Mouse (Mus musculus) urinary bladder, postnatal 14 days (tissue): ENCODE data around the gene Ptprg.

Experiments
- DNase-seq: peaks from one replicate; pipeline ENCODE4 v3.0.0; 2021; ENCODE audit warnings: low spot score

Ptprg gene

DNA sequence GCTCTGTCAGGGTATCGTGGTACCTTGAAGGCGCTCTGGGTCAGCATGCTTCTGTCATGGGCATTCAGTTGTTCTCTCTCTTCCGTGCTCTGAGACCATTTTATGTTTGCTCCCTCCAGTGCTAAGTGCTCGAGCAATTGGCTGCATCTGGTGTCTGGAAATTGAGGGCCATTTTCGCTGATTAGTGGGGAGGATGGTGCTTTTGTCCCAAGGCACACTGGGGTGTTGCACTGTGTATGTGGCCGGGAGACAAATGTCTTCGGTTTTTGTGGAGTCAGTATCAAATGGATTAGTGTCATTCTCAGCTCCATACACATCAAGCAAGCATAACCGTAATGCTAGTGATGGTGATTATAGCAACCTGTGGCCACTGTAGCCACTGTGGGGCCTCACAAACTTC lies 271.6 kb downstream of the Ptprg start:
- DNase-seq: no peak

DNA sequence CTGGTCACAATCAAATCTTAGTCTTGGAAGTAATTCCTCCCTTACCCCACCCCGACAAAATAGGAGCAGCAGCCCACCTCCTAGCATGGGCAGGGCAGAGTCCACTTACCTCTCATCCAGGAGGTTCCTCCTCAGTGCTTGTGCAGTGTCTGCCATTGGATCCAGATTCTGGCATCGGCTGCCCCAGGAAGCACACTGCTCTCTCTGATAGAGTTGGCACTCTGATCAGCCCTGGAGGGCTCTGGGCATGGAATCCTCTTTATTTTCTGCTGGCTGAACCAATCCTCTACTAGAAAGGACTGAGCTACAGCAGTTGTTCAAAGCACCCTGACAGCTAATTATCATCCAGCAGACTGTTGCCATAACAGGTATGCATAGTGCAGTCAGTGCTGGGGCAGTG lies 272.2 kb downstream of the Ptprg start:
- no peak for DNase-seq

DNA sequence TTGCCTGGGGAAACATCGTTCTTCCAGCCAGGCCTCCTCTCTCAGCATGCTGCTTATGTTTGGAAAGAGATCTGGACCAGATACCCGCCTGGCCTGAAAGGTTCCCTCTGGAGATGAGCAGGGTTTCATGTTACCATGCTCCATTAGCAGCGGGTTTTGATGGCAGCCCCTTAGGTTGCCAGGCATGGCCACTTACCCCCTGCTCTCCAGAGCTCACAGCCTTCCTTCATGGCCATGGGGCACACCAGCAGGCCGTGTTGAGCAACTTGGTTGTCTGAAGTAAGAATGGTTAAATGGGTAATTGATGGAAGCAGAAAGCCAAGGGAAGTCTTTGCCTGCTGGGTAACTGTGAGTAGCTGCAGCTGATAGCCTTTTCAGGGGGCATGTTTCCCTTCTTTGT lies 274.8 kb downstream of the Ptprg start:
- DNase-seq: no peak

DNA sequence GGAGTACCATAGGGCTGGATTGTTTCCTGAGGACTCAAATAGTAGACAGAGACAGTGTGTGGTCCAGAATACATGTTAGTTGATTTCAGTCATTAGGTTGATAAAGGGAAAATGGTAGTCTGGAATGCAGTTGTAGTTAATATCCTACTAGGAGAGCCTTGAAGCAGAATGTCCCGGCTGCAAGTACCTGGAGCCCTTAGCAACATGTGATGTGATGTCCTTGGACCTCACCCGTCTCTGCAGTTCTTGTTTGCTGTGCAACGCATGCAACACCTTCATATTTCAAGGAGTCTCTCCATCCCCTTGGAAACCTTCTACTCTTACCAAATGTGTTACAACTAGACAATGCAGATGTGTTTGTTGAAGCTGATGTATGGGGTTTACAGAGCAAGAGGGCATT lies 280.3 kb downstream of the Ptprg start:
- DNase-seq: no peak

DNA sequence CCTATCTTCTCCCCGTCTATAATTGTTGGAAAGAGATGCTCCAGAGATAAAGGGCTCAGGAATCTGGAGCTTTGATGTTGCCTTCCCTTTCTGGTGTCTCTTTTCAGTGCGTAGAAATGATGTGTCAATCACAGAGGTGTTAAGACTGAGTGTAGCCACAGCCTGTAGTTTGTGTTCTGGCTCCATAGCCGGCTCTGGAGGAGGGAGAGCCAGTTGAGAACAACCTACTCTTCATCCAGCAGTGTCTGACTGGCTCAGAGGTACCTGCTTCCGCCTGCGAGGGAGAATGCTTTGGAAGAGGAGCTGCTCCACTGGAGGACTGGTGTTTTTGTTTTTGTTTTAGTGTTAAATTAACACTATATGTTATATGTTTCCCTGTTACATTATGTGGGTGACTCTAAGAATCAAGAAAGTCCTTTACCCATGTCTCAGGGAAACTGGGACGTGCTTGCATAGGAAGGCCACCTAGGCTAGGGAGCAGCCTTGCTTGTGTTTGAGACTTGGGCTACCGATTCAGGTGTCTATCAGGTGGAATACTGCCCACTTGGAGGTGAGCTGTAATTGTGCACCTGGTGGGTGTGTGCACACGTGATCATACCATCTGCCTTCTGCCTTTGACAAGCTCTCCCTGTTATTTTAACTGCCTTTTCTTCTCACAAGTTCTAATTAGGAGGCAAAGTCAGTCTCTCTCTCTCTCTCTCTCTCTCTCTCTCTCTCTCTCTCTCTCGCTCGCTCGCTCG lies 282.5 kb downstream of the Ptprg start:
- DNase-seq: no peak

DNA sequence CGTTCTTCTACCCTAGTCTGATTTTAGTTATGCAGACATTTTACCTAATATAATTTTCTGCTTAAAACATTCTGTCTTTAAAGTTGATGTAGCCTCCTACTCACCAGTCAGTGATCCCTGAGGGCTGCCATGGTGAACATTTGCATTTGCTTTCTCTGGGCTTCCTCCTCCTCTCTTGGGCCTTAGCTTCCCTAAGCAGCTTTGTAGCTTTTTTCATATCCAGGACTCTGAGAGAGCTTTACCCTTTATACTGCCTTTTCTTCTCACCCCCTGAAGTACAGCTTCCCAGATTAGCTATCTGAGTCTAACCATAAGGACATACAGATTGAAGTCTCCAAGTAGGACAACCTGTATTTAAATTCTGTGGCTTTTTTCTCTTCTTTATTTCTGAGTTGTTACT lies 284.4 kb downstream of the Ptprg start:
- no peak for DNase-seq

DNA sequence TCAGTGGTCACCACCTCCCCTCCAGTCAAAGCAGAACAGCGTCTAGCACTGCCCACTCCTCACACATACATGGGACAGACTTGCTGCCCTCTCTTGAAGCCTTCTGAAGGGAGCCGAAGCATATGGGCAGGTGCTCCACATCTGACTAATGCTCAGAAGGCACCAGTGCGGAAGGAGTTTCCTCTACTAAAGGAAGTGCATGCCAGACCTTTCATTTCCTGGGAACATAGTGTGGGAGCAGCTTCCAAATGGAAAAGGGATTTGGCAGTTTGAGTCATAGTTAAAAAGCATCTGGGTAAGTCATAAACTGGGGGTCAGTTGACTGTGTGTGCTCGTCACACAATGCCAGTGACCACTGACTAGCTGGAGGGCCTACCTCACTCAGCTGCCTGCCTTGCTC lies 288.3 kb downstream of the Ptprg start:
- no peak for DNase-seq

DNA sequence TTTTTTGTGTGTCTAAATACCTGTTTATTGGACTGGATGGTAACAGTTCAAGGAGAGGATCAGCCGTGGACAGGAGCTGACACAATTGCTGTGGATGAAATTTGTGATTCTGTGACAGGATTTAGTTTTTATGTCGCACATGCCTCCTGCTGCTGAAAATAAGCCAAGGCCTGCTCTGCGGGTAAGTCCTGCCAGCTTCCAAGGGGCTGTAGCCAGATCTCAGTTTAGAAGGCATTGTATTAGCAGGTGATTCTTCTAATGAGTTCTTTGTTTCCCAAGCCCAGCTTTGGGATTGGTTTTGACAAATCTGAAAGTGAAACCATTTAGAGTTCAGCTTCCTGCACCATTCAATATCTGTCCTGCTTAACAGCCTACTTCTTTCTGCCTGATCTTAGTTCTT lies 299.6 kb downstream of the Ptprg start:
- DNase-seq: no peak

DNA sequence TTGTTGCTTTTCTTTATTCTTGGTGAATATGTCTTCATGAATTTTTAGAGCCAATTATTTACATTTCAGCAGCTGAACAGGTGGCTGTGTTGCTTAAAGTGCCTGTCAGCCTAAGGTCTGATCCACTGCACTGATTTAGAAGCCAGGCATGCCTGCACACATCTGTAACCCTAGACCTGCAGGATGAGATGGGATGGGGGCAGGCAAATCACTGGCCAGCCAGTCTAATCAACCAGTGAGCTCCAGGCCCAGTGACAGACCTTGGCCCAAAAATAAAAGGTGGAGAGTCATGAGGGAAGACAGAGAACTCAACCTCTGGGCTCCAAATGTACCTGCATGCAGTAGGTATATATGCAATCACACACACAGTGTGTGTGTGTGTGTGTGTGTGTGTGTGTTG lies 302.2 kb downstream of the Ptprg start:
- DNase-seq: no peak

DNA sequence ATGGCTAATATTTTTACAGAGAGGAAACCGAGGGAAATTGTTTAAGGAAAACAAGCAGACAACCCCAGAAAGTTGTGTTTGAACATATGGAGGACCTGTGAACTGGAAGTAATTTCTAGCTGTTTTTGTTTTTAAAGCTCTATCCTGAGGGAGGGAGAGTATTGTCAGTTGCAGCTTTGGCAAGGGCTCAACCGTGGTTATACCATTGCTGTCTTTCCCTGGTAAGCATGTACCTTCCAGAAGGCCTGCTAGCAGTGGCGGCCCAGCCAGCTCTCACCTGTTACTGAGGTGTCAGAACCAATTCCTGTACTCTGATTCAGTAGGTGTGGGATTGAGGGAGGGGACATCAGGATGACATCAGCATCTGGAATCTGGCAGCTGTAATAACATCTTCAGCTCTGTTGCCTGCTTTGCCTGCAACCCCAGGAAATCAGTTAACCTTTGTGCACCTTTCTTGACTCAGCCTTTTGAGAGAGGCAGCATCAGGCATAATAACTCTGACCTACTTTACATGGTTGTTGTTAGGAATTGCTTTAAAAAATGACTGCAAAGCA lies 304.7 kb downstream of the Ptprg start:
- no peak for DNase-seq

DNA sequence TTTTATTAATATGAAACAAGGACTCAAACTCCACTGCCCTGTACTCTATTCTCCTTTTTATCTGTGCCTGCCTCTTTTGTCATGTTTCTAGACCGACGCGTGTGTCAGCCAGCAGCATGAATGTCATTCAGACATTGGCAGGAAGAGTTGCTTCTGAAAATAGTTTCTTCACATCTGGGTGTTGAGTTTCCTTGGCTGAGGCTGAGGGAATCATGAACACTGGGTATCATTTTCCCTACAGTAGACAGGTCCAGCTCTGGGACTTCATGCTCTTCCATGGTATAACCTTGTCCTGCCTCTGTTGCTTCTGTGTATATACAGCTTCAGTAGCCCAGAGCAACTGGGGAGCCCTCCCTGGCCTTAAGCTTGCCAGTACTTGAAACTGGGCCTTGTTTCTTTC lies 310.0 kb downstream of the Ptprg start:
- no peak for DNase-seq

DNA sequence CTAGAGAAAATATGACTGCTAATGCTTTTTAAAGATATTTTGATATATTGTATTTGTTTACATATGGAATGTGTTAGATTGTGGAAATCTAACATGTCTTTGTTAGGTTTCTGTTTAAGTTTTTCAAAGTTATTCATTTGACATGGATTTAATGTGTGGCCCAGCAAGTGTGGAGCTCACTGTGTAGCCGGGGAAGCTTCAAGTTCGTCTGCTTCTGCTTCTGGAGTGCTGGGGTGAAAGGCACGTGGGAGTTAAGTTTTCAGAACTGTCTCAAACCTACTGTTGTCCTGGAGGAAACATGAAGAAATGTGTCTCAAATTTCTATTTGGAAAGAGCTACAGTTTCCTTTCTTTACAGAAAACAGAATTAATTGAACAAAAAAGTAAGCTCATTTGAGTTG lies 311.5 kb downstream of the Ptprg start:
- DNase-seq: no peak

DNA sequence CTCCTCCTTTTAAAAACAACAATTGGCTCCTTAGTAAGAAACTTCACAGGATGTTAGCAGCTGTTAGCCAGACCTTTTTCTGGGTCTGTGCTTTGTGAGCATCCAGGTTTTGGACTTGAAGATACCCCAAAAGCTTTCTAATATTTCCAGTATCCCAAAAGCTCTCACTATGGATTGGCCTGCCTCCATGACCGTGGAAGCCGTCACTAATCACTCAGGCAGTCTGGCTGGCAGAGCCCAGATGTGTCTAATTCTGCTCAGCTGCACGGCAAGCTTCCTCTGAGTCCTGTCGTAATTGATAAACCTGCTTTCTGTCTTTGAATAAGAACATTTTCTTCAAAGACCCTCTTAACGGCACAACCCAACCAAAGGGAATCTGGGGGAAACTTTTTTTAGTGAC lies 312.0 kb downstream of the Ptprg start:
- no peak for DNase-seq

DNA sequence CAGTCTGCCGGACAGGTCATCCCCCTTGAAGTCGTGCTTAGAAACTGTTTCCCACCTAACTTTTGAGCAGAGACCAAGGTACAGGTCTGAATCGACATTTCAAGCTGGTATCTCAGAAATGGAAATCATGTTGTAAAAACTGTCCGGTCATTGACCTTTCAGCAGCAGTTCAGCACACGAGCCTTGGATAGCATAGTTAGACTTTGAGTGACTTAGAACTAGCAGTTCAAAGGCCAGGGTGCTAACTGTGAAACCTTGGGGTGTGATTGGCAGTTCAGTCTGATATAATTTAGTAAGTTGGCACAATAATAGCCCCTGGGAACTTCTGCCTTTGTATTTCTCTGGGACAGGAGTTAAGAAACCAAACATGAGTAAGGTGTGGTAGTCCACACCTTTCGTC lies 312.5 kb downstream of the Ptprg start:
- no peak for DNase-seq

DNA sequence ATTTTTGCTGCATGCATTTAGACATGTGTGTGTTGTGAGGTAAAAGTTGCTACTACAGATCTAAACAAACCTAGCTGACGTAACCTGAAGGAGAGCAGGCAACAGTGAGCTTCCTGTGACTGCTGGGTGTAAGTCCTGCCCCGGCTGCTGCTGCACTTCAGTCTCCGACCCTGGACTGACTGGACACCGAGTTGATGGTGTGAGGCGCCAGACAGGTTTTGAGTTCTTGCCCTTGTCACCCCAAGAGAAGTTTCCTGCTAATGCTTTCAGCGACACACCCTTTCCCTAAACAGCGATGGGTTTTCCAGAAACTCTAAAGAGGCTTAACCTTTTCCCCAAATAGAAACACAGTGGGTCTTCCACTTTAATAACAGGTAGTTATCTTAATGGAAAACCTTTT lies 313.1 kb downstream of the Ptprg start:
- no peak for DNase-seq

DNA sequence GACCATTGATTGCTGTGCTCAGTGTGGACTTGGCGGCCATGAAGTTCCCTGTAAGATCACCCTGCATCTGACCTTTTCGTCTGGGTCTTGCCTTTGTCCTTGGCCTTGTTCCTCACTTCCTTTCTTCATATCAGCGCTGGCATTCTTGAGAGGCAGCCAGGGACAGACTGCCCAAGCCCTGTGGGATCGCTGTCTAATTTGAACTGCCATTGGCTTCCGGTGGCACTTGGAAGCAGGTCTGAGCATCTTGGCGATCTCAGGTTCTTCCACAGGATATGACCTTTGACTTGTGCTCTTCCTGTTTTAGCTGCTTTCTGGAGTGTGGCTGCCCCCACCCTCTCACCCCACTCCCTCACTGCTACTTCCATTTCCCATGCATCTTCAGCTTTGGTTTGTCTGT lies 315.3 kb downstream of the Ptprg start:
- DNase-seq: no peak

DNA sequence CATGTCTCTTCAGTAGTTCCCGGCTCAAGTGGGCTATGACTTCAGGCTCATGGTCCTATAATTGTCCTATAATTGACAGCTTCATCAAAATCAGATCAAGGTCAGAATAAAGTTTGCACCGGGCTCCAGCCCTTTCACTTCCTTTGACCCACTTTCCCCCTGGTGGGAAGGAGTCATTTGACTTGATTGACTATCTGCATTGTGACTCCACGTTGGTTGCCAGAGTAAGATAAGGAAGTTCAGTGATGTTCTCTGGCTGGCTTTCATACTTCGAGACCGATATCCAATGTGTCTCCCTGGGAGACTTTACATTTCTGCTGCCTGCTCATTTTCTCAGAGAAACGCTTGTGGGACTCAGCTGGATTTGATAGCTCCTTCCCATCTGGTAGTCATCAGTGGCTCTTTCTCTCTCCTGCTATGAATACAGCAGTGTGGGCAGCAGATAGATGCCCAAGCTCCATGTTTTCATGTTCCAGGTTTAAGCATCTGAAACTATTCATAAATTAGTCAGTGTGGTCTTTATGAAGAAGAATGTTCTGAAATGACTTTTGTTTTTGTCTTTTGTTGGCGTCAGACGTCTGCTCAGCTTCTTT lies 318.5 kb downstream of the Ptprg start:
- DNase-seq: no peak

DNA sequence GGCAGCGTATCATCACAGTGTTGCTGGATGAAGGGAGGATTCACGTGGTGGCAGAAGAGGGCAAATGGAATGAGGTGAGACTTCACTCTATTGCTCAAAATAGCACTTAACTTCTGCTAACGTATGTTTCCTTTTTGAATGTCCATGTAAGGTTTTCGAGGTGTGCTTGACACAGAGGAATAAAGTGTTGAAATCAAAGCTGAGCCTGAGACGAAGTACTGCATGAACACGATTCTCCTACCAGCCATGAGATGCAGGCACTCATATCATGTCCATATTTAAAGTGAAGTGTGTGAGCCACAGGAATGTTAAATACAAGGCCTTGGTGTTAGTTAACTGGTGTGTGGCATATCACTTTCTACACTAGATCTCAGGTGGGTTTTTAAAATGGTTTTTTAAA lies 320.9 kb downstream of the Ptprg start:
- no peak for DNase-seq

DNA sequence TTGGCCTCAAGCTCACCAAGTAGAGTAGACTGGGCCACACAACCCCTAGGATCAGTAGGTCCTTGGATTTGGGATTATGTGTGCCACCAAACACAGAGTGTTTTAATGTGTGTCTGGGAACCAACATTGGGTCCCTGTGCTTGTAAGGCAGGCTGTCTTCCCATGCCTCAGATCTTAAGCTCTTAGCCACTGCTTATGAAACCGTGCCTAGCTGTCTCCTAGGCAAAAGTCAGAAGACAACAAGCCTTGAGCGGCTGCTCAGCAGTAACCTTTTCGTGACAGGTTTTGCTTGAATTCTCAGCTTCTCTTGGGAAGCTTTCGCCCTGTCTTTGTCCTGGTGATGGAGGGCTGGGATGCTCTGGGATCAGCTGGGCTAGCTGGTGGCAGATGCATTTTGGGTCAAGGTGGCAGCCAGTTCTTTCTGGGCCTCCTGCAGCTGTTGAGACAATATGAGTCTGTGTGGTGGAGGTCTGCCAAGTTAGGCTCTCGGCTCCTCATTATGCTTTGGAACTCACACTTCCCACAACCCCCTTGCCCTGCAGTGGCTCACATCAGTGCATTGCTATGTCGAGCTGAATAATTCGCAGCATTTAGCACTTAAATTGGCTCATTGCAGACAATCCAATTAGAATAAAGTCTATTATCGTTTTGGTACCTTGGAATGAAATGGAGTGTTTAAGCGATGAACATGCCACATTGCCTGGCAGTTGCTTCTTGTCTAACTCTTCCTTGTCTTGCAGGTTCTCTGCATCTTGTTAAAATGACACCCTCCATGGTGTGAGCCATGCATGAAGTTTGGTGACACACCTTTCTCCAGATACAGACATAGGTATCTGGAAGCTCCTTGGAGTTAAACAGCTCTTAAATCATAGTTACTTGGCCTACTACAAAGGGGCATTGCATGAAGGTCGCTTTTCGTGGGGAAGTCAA lies 321.9 kb downstream of the Ptprg start:
- no peak for DNase-seq

DNA sequence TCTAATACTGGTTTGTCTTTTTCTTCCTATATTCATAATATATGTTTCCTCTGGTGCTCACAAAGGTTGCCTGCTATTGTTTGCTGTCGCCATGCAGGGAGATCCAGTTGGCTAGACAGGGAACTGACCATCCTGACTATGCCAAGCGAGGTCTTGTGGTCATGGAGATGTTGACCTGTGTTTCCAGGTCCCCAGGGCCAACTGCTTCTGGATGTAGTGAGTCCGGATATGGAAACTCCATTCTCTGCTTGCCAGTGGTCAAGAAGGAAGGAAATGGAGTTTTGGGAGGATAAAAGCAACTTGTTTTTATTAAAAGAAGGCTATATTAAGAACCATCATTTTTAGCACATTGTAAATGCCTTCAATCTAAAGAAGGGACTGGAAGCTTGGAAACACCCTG lies 327.8 kb downstream of the Ptprg start:
- DNase-seq: no peak

DNA sequence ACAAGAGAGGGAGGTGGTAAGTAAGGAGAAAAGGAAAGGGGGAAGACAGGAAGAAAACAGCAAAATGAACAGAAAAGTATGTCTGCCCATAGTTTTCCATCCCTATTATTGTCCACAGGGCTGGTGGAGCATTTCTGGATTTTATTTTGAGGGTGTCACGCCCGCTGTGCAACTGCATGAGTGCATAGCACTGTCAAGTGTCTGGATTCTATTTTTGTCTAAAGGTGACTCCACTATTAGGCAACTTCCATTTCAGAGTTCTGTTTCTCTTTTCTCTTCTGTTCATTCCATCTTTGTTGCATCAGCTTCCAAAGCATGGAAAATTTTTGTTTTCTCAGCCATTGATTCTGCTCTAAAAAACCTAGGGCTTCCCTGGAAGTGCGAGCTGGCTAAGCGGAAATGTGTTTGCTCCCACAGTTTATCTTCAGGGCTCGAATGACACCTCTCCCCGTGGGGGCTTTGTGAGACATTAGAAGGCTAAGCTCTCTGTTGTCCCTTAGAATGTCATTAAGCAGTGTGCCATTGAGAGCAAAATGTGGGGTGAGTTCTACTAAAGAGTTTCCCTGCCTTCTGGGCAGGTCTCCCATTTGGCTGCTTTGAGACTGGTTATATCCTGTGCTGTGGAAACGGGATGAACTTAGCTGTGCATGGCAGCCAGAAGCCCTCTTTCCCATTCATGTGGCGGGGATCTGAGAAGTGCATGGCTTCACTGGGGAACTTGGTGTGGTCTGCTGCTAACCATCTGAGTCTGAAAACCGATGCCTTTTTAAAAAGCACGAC lies 330.0 kb downstream of the Ptprg start:
- no peak for DNase-seq

DNA sequence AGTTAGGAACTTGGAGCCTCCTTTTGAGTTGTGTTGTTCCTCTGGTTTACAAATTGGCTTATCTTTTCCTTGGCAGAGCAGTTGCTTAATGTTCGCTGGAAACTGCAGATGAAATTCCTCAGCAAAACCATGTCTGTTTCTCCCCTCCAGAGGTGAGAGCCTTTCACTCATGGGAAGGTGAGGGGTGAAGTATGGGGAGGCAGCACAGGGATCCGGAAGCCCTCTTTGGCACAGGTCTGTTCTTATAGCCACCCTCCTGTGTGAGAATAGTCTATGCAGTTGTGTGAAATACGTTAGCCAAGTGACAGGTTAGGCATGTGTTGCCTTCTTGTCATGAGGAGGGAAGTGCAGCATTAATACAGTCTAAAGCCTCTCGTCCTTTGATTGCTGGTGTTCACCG lies 330.7 kb downstream of the Ptprg start:
- no peak for DNase-seq
